Mouse (Mus musculus) MN1 (cell line): ENCODE data around the gene Tle6.

Experiments
- DNase-seq: peaks from one replicate; pipeline ENCODE4 v3.0.0-alpha.2; 2016; ENCODE audit warnings: low spot score

Gene Tle6

GRCm38 (mm10) chr10:81623441-81623840 is 22.6 kb upstream of the Tle6 start:
- DNase-seq = no peak

DNA sequence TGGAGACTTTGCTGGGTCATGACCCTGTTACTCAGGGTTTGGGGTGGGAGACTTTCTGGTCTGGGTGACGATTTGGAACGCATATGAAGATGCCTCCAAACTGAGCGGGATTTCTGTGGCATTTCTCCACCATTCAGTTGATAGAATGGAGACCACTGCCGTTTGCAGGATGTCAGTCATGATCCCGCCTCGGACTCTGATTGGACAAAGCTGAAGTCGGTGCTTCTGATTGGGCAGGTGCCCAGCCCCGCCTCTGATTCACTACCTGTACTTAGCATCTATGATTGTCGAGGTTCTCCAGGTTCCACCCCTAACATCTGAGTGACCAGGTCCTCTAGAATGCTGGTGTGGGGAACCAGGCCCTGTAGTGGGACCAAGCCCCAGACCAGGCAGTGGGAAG is 19.9 kb upstream of the Tle6 start:
- no peak for DNase-seq

- DNase-seq = no peak
Measured at GRCm38 (mm10) chr10:81619976-81620375, 19.1 kb upstream of the Tle6 start.

- no peak for DNase-seq
Measured at GRCm38 (mm10) chr10:81615486-81615885, 14.6 kb upstream of the Tle6 start.

- DNase-seq = no peak
Measured at GRCm38 (mm10) chr10:81612779-81613178, 11.9 kb upstream of the Tle6 start.

- DNase-seq = no peak
Measured at GRCm38 (mm10) chr10:81608308-81608707, 7.4 kb upstream of the Tle6 start.

DNA sequence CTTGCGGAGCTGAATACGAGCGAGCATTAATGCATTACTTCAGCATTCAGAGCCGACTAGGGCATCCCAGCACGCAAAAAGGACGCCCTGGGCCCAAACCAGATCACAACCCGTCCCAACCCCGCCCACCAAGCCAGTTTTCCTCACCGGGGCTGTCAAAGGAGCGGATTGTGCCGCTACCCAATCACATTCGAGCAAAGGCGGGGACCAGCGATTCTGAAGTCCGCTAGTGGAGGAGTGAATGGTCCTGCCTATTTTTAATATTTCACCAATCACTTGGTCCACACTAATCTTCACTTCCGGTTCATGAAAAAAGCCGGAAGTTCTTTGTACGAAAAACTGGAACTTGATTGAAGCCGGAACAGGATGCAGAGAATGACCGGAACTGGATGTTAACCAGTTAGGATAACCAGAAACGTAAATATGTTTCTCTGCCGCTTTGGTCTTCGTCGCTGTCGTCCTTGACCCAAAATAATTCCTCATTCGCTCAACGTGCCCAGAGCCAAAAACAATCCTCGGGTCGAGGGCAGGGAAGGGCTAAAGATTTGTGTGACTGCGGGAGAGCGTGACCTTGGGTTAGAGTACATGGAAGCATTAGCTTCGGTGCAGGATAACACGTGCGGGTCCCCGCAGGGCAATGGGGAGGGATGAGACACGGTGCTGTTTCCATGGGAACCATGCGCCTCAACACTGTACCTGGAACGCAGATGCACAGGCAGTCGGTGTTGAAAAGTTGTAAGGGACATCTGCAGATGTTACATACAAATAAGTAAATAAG is 5.3 kb upstream of the Tle6 start, which contains the start of gene BC025920:
TSS of gene BC025920 (plus strand) at position 297 of the 778 bp plus-strand sequence.
- DNase-seq = peak; percentile 99

DNA sequence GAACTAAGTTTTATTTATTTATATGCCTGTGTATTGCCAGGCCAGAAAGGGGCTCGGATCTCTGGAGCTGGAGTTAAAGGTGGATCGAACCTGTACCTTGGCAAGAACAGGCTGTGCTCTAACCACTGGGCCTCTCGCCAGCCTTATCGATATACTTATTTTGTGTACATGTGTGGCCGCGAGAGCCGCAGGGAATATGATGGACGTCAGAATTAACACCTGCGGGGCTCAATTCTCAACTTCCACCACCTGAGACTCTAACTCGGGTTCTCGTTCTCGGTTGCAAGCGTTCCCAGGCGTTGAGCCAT is 4.7 kb upstream of the Tle6 start:
- no peak for DNase-seq

GRCm38 (mm10) chr10:81604968-81605665 is 4.2 kb upstream of the Tle6 start:
- DNase-seq = peak; percentile 94

- no peak for DNase-seq
Measured at GRCm38 (mm10) chr10:81604019-81604967, 3.4 kb upstream of the Tle6 start.

DNA sequence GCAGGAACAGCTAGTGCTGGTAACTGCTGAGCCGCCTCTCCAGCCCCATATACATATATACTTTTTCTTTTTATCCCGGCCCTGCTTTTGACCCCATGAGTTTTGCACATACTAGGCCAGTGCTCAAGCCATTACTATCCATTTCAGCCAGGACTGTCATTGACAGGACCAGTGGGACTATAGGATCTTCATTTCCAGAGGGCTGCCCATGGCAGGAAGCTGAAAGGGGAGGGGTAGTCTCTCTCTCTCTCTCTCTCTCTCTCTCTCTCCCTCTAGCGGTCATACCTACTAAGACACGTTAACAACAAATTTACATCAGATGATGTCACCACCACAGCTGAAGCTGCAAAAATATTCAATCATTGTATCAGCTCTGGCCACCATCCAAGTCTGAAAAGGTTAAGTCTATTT is 1.9 kb upstream of the Tle6 start:
- peak; percentile 86 for DNase-seq

DNA sequence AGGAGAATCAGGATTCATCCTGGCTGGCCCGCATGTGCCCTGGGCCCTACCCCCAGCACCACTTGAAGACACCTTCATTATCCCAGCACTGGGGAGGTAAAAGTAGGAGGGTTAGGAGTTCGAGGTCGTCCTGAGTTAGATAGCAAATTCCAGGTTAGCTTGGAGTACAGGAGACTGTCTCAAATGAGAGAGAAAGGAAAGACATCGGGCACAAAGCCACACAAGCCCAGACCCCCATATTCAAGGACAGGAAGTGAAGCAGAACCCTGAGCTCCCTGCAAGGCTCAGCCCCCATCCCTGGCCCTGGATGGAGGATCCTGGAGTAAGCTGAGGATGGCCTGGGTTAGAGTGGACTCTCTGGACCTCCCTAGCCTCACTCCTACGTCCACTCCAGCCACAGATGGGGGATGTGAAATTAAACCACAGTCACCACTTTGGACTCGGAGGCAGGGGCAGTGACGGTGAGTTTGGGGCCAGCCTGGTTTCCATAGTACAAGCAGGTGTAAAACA is 578 bp upstream of the Tle6 start:
- no peak for DNase-seq

GRCm38 (mm10) chr10:81600096-81600495 is 777 bp downstream of the Tle6 start:
- DNase-seq = no peak

GRCm38 (mm10) chr10:81599630-81600029 is 1.2 kb downstream of the Tle6 start:
- DNase-seq = no peak

DNA sequence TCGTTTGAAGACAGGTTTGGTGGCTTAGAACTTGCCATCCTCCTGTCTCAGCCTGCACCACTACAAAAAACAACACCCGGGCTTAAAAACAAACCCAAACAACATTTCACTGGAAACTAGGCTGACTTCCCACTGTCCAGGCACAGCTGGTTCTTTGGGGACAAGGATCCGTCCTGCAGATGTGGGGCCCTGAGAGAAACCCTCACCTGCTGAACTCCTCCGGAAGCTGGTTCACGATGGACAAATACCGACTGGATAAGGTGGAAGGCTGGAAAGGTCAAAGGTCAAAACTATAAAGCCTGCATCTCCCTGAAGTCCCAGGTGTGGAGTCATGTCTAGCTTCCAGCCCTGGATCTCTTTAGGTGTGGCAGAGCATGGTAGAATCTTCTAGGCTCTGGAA is 2.0 kb downstream of the Tle6 start:
- DNase-seq = no peak

DNA sequence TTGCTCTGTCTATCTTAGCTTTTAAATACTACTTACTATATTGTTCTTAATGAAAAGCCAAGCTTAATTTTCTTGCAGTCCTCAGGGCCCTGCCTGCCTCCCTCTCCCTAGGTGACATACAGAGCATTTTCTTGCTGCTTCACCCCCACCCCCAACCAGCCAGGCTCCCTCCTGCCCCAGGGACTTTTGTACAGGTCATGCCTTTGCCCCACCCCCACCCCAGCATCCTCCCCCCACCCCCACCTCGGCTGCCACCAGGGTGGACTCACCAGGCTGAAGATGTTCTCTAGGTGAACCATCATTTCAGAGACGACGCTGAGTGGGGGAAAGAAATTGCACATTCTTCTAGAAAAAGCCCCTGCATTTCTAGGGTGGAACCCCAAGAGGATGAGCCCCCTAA is 2.5 kb downstream of the Tle6 start:
- no peak for DNase-seq

DNA sequence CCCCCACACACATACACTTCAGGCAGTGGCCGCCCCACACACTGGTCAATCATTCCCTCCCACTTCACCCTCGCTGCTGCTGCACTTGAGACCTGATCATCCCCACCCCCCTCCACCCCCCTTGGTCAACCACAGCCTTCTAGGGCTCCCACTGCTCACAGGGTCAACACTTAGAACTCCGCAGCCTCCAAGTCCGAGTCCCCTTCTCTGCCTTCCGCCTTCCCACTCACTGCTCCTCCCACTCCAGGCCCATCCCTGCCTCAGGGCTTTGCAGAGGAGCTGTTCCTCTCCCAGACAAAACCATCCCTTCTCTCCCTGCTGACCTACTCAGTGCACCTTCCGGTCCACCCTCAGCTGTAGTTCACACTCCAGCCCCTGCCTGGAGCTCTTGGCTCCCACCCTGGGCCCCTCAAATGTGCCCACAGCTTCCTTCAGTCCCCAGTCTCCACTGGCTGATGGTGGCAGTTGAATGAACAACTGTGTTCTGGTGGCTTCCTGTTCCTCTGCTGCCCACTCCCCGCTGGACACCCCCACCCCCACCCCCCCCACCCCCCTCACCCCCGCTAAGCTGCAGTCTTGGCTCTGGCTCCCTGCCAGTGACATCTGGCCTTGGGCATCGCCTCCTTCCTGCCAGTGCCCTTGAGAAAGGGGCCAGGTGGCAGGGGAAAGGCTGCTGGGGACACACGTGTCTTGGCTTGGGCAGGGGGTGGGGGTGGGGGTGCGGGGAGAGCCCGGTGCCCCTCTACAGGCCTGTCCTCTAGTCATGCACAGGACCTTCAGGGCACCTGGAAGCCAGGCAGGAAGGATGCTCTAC is 3.5 kb downstream of the Tle6 start:
- peak; percentile 90 for DNase-seq

DNA sequence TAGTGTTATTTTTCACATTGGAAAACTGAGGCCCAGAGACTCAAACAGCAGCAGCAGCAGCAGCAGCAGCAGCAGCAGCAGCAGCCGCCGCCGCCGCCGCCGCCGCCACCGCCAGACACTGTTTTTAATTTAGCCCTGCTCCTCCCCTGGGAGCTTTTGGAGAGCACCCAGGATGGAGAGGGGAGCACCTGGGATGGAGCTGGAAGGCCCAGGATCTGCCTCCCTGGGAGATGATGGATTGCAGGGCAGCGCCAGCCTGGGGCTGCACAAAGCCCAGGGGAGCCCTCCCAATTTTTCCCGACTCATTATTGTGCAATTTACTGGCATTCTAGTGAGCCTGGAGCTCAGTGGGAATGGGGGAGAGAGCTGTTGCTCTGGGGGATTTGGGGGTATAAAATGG is 4.3 kb downstream of the Tle6 start:
- peak; percentile 93 for DNase-seq

- DNase-seq = no peak
Measured at GRCm38 (mm10) chr10:81595599-81595998, 5.3 kb downstream of the Tle6 start.

- DNase-seq = no peak
Measured at GRCm38 (mm10) chr10:81593935-81594334, 6.9 kb downstream of the Tle6 start.

DNA sequence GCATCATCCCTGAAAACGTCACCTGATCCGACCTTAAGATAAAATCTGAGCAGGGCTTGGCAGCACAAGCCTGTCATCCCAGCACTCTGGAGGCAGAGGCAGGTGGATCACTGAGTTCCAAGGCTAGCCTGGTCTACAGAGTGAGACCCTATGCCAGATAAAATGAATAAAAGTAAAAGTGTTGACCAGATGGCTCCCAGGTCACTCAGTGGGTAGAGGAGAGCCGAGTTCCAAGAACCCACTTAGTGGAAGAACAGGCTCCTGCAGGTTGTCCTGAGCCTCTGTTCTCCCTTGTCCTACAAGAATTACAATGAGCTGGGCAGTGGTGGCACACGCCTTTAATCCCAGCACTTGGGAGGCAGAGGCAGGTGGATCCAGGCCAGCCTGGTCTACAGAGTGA is 7.7 kb downstream of the Tle6 start:
- DNase-seq = no peak

GRCm38 (mm10) chr10:81592631-81593030 is 8.2 kb downstream of the Tle6 start:
- DNase-seq = no peak
